Mouse (Mus musculus) heart, postnatal 0 days (tissue): ENCODE results near the gene Eng. TPM values are rescaled to one million over a fixed set of nuclear protein-coding genes. Genes with fewer than 3 reads are reported as not detected.
A peak's percentile ranks its signal among the peaks of the same experiment; 100 is the strongest.

Source experiments
- ATAC-seq: fragments of 200-750 bp; cut with Nextera tagmentation; 2 replicates; pipeline ENCODE4 v1.8.0; 2017; ENCODE audit warnings: low read depth, moderate number of reproducible peaks, moderate library complexity; ENCODE audit not compliant: insufficient read depth
- DNase-seq: peaks from one replicate; pipeline ENCODE4 v3.0.0-alpha.2; 2016; ENCODE audit warnings: low spot score
- H3K27ac ChIP-seq: fragments of 300-500 bp; sonication (generic); 2 replicates; pipeline ENCODE4 v1.5.1; 2014; ENCODE audit warnings: low read depth, mild to moderate bottlenecking
- H3K27me3 ChIP-seq: fragments of 300-500 bp; sonication (generic); 2 replicates; pipeline ENCODE4 v1.6.1; 2014; ENCODE audit warnings: low read length, mixed read lengths; ENCODE audit not compliant: control insufficient read depth, insufficient read depth
- H3K36me3 ChIP-seq: fragments of 300-500 bp; sonication (generic); replicated peaks from 2 replicates; pipeline ENCODE4 v1.6.1; 2014; ENCODE audit warnings: low read length, mixed read lengths; ENCODE audit not compliant: control insufficient read depth, insufficient read depth
- H3K4me1 ChIP-seq: fragments of 300-500 bp; sonication (generic); 2 replicates; pipeline ENCODE4 v1.6.1; 2014; ENCODE audit warnings: antibody characterized with exemption; ENCODE audit not compliant: control insufficient read depth, insufficient read depth
- H3K4me2 ChIP-seq: fragments of 300-500 bp; sonication (generic); 2 replicates; pipeline ENCODE4 v1.6.1; 2014; ENCODE audit warnings: low read depth, mild to moderate bottlenecking, low read length, moderate library complexity
- H3K4me3 ChIP-seq: fragments of 300-500 bp; sonication (generic); 2 replicates; pipeline ENCODE4 v1.5.1; 2014; ENCODE audit warnings: low read depth, low read length
- H3K9ac ChIP-seq: fragments of 300-500 bp; sonication (generic); replicated peaks from 2 replicates; pipeline ENCODE4 v1.6.1; 2014; ENCODE audit warnings: low read depth, low read length, mixed read lengths
- H3K9me3 ChIP-seq: fragments of 300-500 bp; sonication (generic); replicated peaks from 2 replicates; pipeline ENCODE4 v1.6.1; 2016; ENCODE audit warnings: low read length; ENCODE audit not compliant: control insufficient read depth
- CTCF ChIP-seq: IDR thresholded peaks from 2 replicates; pipeline ENCODE4 v1.5.1; 2016; ENCODE audit warnings: antibody characterized with exemption, control low read depth, low read depth
- EP300 ChIP-seq: IDR thresholded peaks from 2 replicates; pipeline ENCODE4 v1.6.1; 2016; ENCODE audit warnings: antibody characterized with exemption, low read depth
- WGBS: fragments of 180-500 bp; shearing (Covaris S2); extraction: QIAGEN DNeasy Blood & Tissue Kit; methylation state at CpG from one replicate; pipeline ENCODE4 v1.1.7; 2014; 5-methylcytosine and 5-hydroxymethylcytosine counted together
- polyA plus RNA-seq: library from polyadenylated mRNA; unstranded; fragments of >200 nt; fragmentation: Nextera tagmentation; extraction: Ambion mirVana; gene quantifications from 2 replicates; pipeline ENCODE4 v1.2.1, GENCODE M21; 2015
- total RNA-seq: library from RNA; depleted of rRNA; stranded (reverse); fragments of >200 nt; gene quantifications from 2 replicates; pipeline ENCODE4 v1.2.3, GENCODE M21; 2014; ENCODE audit warnings: low replicate concordance

The Eng gene
- total and polyA plus RNA-seq, 2 experiments from 2014 or later: 123 to 137 TPM

DNA sequence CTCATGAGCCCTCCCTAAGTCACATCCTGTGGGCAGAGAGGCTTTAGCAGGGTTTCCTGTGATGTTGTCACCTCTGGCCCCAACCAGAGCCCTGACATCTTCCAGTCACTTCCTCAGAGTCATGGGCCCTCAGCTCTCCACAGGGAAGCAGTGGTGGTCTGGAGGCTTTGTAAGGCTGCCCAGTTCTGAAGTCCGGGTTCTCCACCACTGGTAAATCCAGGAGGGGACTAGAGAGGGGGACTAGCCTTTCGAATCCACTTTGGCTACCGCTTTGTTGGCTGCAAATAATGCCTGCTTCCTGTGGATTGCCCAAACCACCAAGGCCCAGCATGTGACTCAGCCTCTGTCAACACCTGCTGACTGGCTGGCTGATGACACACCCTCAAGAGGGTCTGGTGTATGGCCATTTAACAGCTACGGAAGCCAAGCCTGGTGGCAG, 68.6 kb downstream of the Eng start:
- DNase-seq (peak; percentile 32), ATAC-seq (no peak)
- Histone ChIP-seq H3K27me3 (no peaks in the 10 kb centered on the region), H3K4me2 (no peak overlapping the region), H3K9me3 (no peaks in the 10 kb centered on the region), H3K9ac (no peak overlapping the region), H3K36me3 (peaks cover 10% of the 10 kb centered on the region), H3K27ac (peak overlapping the region; percentile 90), H3K4me3 (no peak overlapping the region), H3K4me1 (peaks cover 15% of the 10 kb centered on the region)
- 30% methylated on average over 4 of the region's 4 CpGs for WGBS
- TF ChIP-seq CTCF (no peak), EP300 (no peak)

DNA sequence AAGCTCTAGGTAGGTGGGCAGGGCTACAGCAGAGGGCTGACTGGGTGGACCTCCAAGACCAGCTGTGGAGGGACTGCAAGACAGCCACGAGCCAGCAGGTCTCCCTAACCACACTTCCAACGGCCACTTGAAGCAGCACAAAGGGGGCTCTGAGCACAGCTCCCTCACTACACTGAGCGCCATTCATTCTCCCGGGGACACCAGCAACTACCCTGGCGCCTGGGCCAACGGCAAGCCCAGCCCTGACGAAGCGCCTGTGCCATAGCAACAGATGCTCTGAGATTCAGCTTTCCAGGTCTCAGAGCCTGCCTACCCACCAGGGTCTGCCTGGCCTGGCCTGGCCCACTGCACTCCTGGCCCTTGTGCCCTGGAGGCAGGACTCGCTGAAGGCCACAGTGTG, 72.4 kb downstream of the Eng start:
- WGBS: 43% methylated on average over 9 of the region's 9 CpGs
- no peak overlapping the region for H3K27ac ChIP-seq
- H3K9ac ChIP-seq: no peak overlapping the region
- H3K4me1 ChIP-seq: 0 out of 2 replicates have a peak, but pooled peaks cover 7% of the 10 kb centered on the region
- ATAC-seq: no peak
- H3K36me3 ChIP-seq: no peaks in the 10 kb centered on the region
- H3K4me2 ChIP-seq: no peak overlapping the region
- no peaks in the 10 kb centered on the region for H3K27me3 ChIP-seq
- H3K4me3 ChIP-seq: no peak overlapping the region
- DNase-seq: no peak
- TF ChIP-seq EP300: no peak
- no peak for TF ChIP-seq CTCF
- no peaks in the 10 kb centered on the region for H3K9me3 ChIP-seq

DNA sequence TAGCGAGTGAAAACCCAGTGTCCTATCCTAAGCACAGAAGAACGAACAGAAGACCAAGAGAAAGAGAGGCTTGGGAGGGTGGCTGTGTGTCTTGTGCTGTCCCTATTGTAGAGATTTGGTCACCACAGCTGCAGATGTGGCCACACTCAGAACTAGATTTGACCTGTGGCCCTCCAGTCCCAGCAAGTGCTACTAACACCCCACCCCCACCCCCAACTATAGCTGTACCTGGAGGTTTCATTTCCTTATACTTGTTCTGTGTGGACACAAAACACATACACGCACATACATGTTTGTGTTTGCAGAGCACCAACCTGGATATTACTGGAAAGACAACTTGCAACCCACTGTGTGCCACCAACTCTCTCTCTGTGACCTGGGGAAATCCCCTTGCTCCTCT, 73.7 kb downstream of the Eng start:
- Histone ChIP-seq H3K36me3 (no peaks in the 10 kb centered on the region), H3K27ac (no peak overlapping the region), H3K4me3 (no peak overlapping the region), H3K9ac (no peak overlapping the region), H3K4me1 (0 out of 2 replicates have a peak, but pooled peaks cover 5% of the 10 kb centered on the region), H3K4me2 (no peak overlapping the region), H3K27me3 (no peaks in the 10 kb centered on the region), H3K9me3 (no peaks in the 10 kb centered on the region)
- ATAC-seq: no peak
- TF ChIP-seq CTCF: no peak
- TF ChIP-seq EP300: no peak
- no peak for DNase-seq
- WGBS: 93% methylated on average over 3 of the region's 3 CpGs

DNA sequence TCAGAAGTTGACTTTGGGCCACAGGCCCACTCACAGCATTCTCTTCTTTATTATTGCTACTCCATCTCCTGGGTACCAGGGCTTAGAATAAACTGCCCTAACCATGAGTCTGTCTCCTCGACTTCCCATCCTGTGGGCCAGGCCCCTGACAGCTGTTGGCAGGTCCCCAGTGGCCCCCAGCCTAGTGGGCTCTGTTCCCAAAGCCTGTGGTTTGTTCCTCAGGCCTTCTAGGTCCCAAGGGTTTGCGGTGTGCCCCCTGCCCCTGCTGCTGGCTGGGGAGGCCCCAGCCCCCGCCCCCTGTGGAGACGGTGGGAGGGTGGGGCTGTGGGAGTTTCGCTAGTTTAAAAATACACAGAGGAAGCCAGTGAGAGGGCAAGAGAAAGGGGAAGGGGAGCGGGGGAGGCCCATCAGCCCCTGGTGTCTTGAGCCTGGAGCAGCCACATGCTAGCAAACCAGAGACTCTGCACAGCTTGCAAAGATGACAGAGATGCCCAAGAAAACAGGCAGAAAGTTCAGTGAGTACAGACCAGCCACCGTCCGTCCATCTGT, 74.4 kb downstream of the Eng start, which contains the start of gene Sh2d3c:
Sh2d3c (plus strand) TSS at position 375 of the 549 bp plus-strand sequence.
- ATAC-seq (no peak), DNase-seq (no peak)
- H3K9ac ChIP-seq: no peak within 1 kb of the TSS
- no peaks in the 10 kb centered on the region for H3K4me1 ChIP-seq
- peak within 1 kb of the TSS; percentile 46; the same call in 1 of the 2 replicates for H3K4me2 ChIP-seq
- 24% methylated on average over 8 of the region's 8 CpGs for WGBS
- H3K9me3 ChIP-seq: no peaks in the 10 kb centered on the region
- no peak for TF ChIP-seq CTCF
- TF ChIP-seq EP300: no peak
- no peaks in the 10 kb centered on the region for H3K36me3 ChIP-seq
- peak within 1 kb of the TSS; percentile 56 for H3K27ac ChIP-seq
- H3K27me3 ChIP-seq: no peaks in the 10 kb centered on the region
- peak within 1 kb of the TSS; percentile 19; the same call in 1 of the 2 replicates for H3K4me3 ChIP-seq

DNA sequence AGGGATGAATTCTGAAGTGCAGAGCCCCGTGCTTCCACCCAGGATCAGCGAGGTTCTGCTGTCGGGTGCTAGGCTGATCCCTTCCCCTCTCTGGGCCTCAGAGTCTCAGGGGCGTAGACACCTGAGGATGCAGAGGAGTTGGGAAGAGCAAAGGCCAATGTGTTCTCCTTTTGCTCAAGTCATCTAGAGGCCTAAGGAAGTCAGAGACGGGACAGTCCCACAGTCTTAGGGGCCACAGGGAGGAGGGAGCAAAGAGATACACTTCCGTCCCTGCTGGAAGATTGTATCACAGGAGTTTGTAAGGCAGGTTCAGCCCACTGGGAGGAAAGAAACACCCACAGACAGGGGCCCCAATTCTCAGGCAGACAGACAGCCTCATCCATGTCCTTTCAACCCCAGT, 75.7 kb downstream of the Eng start:
- Histone ChIP-seq H3K9ac (no peak overlapping the region), H3K4me1 (no peaks in the 10 kb centered on the region), H3K36me3 (no peaks in the 10 kb centered on the region), H3K4me2 (peak overlapping the region; percentile 46; the same call in 1 of the 2 replicates), H3K27ac (peak overlapping the region; percentile 56; the same call in 1 of the 2 replicates), H3K27me3 (no peaks in the 10 kb centered on the region), H3K4me3 (peak overlapping the region; percentile 6; the same call in 1 of the 2 replicates), H3K9me3 (no peaks in the 10 kb centered on the region)
- ATAC-seq (no peak), DNase-seq (no peak)
- TF ChIP-seq CTCF: no peak
- no peak for TF ChIP-seq EP300
- WGBS: 54% methylated on average over 6 of the region's 6 CpGs

DNA sequence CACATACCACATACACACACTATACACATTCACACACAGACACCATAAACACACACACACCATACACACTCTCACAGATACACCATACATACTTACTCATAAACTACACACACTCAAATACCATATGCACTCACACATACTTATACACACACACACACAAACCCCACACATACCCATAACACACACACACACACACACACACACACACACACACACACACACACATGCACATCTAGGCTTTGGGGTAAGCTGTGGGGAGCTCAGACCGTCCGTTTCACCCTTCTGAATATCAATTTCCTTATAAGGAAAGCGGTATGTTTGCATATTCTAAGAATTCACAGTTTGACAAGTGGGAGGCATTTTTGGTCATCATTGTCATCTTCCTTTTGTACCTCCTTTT, 76.2 kb downstream of the Eng start:
- Histone ChIP-seq H3K27ac (0 out of 2 replicates have a peak overlapping the region, but pooled peaks have one; percentile 56), H3K4me1 (no peaks in the 10 kb centered on the region), H3K27me3 (no peaks in the 10 kb centered on the region), H3K4me2 (no peak overlapping the region; the same call in 1 of the 2 replicates), H3K4me3 (no peak overlapping the region), H3K9ac (no peak overlapping the region), H3K36me3 (no peaks in the 10 kb centered on the region), H3K9me3 (no peaks in the 10 kb centered on the region)
- ATAC-seq (no peak), DNase-seq (no peak)
- WGBS: 58% methylated on average over 3 of the region's 3 CpGs
- no peak for TF ChIP-seq CTCF
- no peak for TF ChIP-seq EP300
